Mouse (Mus musculus) spleen, adult 2 months (tissue): ENCODE measurements at regions not wholly inside any gene's neighbourhood (a gene's known extent, or its start where the extent isn't known, plus 50 kb on each side); places are given as distances from the start of the nearest gene placed in this dataset.

Source experiments
- CTCF ChIP-seq: fragments of 200-500 bp; IDR thresholded peaks from 2 replicates; pipeline ENCODE4 v1.5.1; 2011; ENCODE audit warnings: mild to moderate bottlenecking, inconsistent platforms; ENCODE audit not compliant: insufficient read depth, insufficient read length, insufficient replicate concordance; ENCODE audit errors: extremely low read depth
- POLR2A ChIP-seq: fragments of 200-500 bp; IDR thresholded peaks from 2 replicates; pipeline ENCODE4 v1.6.1; 2011; ENCODE audit warnings: low read depth, low read length, inconsistent platforms

DNA sequence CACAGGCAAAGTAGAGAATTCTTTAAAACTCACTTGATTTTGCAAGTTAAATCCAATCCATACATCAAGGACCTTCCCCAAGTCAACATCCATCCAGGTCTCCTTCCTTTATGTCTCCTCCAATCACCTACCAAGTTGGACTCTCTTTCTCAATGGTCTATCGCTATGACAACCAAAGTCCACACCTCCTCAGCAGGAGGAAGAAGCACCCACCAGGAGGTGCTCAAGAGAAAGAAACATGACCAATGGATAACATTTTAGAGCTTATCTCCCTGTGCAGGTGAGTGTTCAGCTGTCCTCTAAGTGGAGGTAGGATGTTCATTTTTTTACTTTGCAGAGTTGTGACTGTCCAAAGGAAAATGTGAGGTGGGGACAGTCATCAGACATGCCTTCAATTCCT, 269.3 kb downstream of the Basp1 start:
- TF ChIP-seq POLR2A (no peak), CTCF (no peak)
